Mouse (Mus musculus) urinary bladder, postnatal 14 days (tissue): Measurements from ENCODE around the gene Olfr818.
"Not testable (repeated sequence)": the region's sequence is repeated elsewhere in the genome, so short reads cannot be mapped to it uniquely, and the experiment has no call there.

Experiments
- DNase-seq: peaks from one replicate; pipeline ENCODE4 v3.0.0; 2021; ENCODE audit warnings: low spot score

Olfr818 gene

GRCm38 (mm10) chr10:129949000-129949399, at the start of gene Olfr818:
Olfr818 (minus strand) TSS chr10:129949100.
- no peak for DNase-seq

- DNase-seq = not testable (repeated sequence)
Measured at GRCm38 (mm10) chr10:129984962-129985361, 36.1 kb upstream of the Olfr818 start, which contains the start of gene Gm10310. Gm10310 (minus strand) TSS chr10:129985062.

- not testable (repeated sequence) for DNase-seq
Measured at GRCm38 (mm10) chr10:129981867-129982266, 33.0 kb upstream of the Olfr818 start.

- DNase-seq = not testable (repeated sequence)
Measured at GRCm38 (mm10) chr10:129976040-129976439, 27.1 kb upstream of the Olfr818 start, which contains the start of gene Olfr247. Olfr247 (minus strand) TSS chr10:129976140.

- not testable (repeated sequence) for DNase-seq
Measured at GRCm38 (mm10) chr10:129972994-129973393, 24.1 kb upstream of the Olfr818 start.

- not testable (repeated sequence) for DNase-seq
Measured at GRCm38 (mm10) chr10:129967166-129967565, 18.3 kb upstream of the Olfr818 start, which contains the start of gene Olfr819. Olfr819 (minus strand) TSS chr10:129967266.

GRCm38 (mm10) chr10:129966232-129966631, 17.3 kb upstream of the Olfr818 start:
- not testable (repeated sequence) for DNase-seq

GRCm38 (mm10) chr10:129915497-129915896, 33.4 kb downstream of the Olfr818 start, which contains the start of gene Olfr816:
Olfr816 (minus strand) TSS chr10:129915597.
- no peak for DNase-seq

- DNase-seq = not testable (repeated sequence)
Measured at GRCm38 (mm10) chr10:129905767-129906166, 43.1 kb downstream of the Olfr818 start, which contains the start of gene Olfr815. Olfr815 (minus strand) TSS chr10:129905867.
